Mouse (Mus musculus) heart, adult 2 months (tissue): ENCODE measurements at regions not wholly inside any gene's neighbourhood (a gene's known extent, or its start where the extent isn't known, plus 50 kb on each side); places are given as distances from the start of the nearest gene placed in this dataset.

Experiments used
- DNase-seq, 2 experiments: peaks; one replicate each; pipeline ENCODE4 v3.0.0; 2021
- H3K27ac ChIP-seq: fragments of 200-600 bp; 2 replicates; pipeline ENCODE4 v1.8.1; 2022
- H3K27me3 ChIP-seq: fragments of 200-500 bp; 2 replicates; pipeline ENCODE4 v1.6.1; 2012; ENCODE audit warnings: mild to moderate bottlenecking, low read length, inconsistent platforms, mixed read lengths; ENCODE audit not compliant: control insufficient read depth, insufficient read depth
- H3K36me3 ChIP-seq: fragments of 200-500 bp; 2 replicates; pipeline ENCODE4 v1.6.1; 2012; ENCODE audit warnings: low read length, inconsistent platforms; ENCODE audit not compliant: control insufficient read depth, insufficient read depth
- H3K4me1 ChIP-seq: fragments of 200-500 bp; 2 replicates; pipeline ENCODE4 v1.6.1; 2011; ENCODE audit warnings: low read length; ENCODE audit not compliant: control insufficient read depth, insufficient read depth
- H3K4me3 ChIP-seq: fragments of 200-600 bp; 2 replicates; pipeline ENCODE4 v1.8.1; 2022
- H3K79me2 ChIP-seq: fragments of 200-500 bp; replicated peaks from 2 replicates; pipeline ENCODE4 v1.6.1; 2012; ENCODE audit warnings: mild to moderate bottlenecking, inconsistent platforms, low read length, moderate library complexity, mixed read lengths; ENCODE audit not compliant: control insufficient read depth, insufficient read depth
- H3K9ac ChIP-seq: fragments of 200-500 bp; 2 replicates; pipeline ENCODE4 v1.6.1; 2012; ENCODE audit warnings: low read depth, mild to moderate bottlenecking, control low read depth, inconsistent platforms, low read length, mixed read lengths
- CTCF ChIP-seq: fragments of 200-600 bp; IDR thresholded peaks from 2 replicates; pipeline ENCODE4 v1.8.1; 2022; ENCODE audit warnings: antibody characterized with exemption, mild to moderate bottlenecking, moderate library complexity
- EP300 ChIP-seq: fragments of 200-500 bp; IDR thresholded peaks from 2 replicates; pipeline ENCODE4 v1.6.1; 2011; ENCODE audit warnings: low read depth, low read length, control low read depth; ENCODE audit not compliant: insufficient read depth
- POLR2A ChIP-seq: fragments of 200-500 bp; IDR thresholded peaks from 2 replicates; pipeline ENCODE4 v1.6.1; 2011; ENCODE audit warnings: mild to moderate bottlenecking, low read depth, low read length, control low read depth; ENCODE audit not compliant: insufficient read depth
- WGBS: fragments of 180-500 bp; shearing (Covaris S2); methylation state at CpG from one replicate; pipeline ENCODE4 v1.1.7; 2018; 5-methylcytosine and 5-hydroxymethylcytosine counted together
- intact Hi-C: fragments of 180-260 bp; cut with DNase I; formaldehyde crosslinking; loops from one replicate; pipeline ENCODE4 v1.15.1; 2025

DNA sequence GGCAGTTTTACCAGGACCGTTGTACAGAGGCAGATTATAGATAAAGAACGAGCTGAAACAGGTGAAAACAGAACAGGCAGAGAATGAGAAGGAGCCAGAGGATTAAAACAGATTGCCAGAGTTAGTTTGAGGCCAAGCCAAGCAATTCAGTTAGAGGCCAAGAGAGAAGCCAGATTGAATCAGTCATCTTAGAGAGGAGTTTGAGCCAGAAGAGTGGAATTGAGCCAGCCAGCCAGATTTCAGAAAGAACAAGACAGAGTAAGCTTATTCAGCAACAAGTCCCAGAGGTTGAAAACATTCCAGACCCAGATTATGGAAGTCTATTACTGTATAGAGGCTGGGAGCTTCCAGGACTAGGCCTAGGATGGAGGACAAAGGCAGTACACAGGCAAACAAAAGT, 499.7 kb downstream of the Fgf9 start:
- no peak for DNase-seq
- TF ChIP-seq CTCF: no peak
- TF ChIP-seq POLR2A: no peak
- TF ChIP-seq EP300: no peak
- 71% methylated on average over 2 of the region's 2 CpGs for WGBS
- H3K27me3 ChIP-seq: no peaks in the 10 kb centered on the region
- H3K4me1 ChIP-seq: no peaks in the 10 kb centered on the region
- no peak overlapping the region for H3K4me3 ChIP-seq
- H3K36me3 ChIP-seq: no peaks in the 10 kb centered on the region
- H3K27ac ChIP-seq: no peak overlapping the region
- intact Hi-C loops: no loop called here
- no peaks in the 10 kb centered on the region for H3K79me2 ChIP-seq
- no peak overlapping the region for H3K9ac ChIP-seq

DNA sequence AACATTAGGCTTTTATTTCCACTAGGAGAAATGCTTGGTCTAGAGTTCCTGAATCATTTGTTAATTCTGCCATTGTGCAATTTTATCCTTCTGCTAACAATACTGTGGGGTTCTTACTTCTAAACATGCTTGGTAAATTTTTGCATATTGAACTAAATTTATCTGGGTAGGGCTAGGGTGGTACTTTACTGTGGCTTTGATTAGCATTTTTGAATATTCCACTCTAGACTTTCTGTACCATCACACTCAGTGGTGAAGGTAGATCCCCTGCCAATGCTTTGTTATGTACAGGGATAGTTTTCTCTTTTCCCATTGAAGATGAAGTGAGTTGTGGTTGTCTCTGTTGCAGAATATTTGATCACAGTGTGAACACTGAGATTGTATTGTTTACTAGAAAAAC, 497.1 kb downstream of the Fgf9 start:
- H3K27me3 ChIP-seq: no peaks in the 10 kb centered on the region
- no peak overlapping the region for H3K4me3 ChIP-seq
- H3K36me3 ChIP-seq: no peaks in the 10 kb centered on the region
- H3K79me2 ChIP-seq: no peaks in the 10 kb centered on the region
- no peak overlapping the region for H3K9ac ChIP-seq
- no peak overlapping the region for H3K27ac ChIP-seq
- intact Hi-C loops: no loop called here
- H3K4me1 ChIP-seq: no peaks in the 10 kb centered on the region
- no peak for DNase-seq
- TF ChIP-seq POLR2A (no peak), CTCF (no peak), EP300 (no peak)

DNA sequence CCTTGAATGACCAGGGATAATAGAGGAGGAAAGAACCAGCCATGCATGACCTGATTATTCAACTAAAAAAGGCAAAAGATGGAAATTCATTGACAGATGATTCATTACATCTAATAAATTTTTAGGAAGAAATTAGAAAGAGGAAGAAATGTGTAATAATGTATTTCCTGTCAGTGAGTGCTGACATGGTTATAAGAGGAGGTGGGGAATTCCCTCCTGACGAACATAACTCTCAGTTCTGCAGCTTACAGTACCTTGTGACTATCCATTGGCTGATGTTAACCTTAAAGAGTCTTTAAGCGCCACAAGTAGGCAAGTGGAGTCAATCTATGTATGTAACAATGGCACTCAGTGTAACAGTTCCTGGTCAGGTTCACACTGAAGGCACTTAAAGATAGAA, 492.7 kb downstream of the Fgf9 start:
- intact Hi-C loops: no loop called here

DNA sequence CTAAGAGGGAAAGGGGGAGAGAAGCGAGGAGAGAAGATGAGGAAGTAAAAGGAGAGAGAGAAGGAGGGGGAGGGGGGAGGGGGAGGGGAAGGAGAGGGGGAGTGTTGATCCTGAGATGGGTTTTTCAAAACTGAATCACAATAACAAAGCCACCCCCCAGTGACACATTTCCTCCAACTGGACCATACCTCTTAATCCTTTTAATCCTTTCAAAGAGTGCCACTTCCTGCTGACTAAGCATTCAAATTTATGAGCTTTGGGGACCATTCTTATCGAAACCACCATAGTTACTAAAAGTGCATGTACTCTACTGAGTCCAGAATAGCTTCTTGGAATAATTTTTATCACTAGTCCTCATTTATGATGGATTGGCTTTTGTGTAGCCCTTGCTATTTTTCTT, 480.4 kb downstream of the Fgf9 start:
- Histone ChIP-seq H3K4me3 (no peak overlapping the region), H3K36me3 (no peaks in the 10 kb centered on the region), H3K4me1 (no peaks in the 10 kb centered on the region), H3K27me3 (no peaks in the 10 kb centered on the region; the same call in 1 of the 2 replicates), H3K9ac (no peak overlapping the region), H3K27ac (no peak overlapping the region), H3K79me2 (no peaks in the 10 kb centered on the region)
- intact Hi-C loops: no loop called here
- 60% methylated on average over 2 of the region's 2 CpGs for WGBS
- TF ChIP-seq POLR2A (no peak), CTCF (no peak), EP300 (no peak)
- no peak for DNase-seq

More for the DNA sequence above, 492.7 kb downstream of the Fgf9 start:
- Histone ChIP-seq H3K9ac (no peak overlapping the region), H3K27me3 (no peaks in the 10 kb centered on the region), H3K4me3 (no peak overlapping the region), H3K4me1 (no peaks in the 10 kb centered on the region), H3K36me3 (no peaks in the 10 kb centered on the region), H3K79me2 (no peaks in the 10 kb centered on the region), H3K27ac (no peak overlapping the region)
- no peak for DNase-seq
- 55% methylated on average over 2 of the region's 2 CpGs for whole genome bisulfite sequencing
- TF ChIP-seq POLR2A (no peak), CTCF (no peak), EP300 (no peak)

DNA sequence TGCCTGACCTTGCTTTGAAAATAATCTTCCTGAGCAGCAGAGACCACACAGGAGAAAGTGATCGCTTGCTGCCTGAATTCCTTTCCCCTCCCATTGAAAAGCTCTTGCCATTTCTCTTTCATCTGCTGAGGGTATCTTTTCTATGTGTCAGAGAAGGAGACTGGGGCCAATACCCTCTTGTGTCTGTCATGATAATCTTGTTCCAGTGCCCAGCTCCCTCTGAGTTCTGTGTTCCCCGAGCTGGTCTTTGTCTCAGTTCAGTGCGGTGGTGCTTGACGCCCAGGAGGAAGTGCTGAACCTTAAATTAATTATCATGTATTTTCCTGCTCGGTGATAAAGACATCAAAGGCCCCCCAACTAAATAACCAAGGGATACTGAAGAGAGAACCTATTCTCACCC, 475.4 kb downstream of the Fgf9 start:
- H3K4me1 ChIP-seq: no peaks in the 10 kb centered on the region
- H3K27me3 ChIP-seq: no peaks in the 10 kb centered on the region; the same call in 1 of the 2 replicates
- H3K4me3 ChIP-seq: no peak overlapping the region
- intact Hi-C loops: no loop called here
- no peaks in the 10 kb centered on the region for H3K36me3 ChIP-seq
- 13% methylated on average over 5 of the region's 5 CpGs for WGBS
- no peak overlapping the region for H3K27ac ChIP-seq
- DNase-seq: no peak
- H3K9ac ChIP-seq: no peak overlapping the region
- H3K79me2 ChIP-seq: no peaks in the 10 kb centered on the region
- no peak for TF ChIP-seq CTCF
- no peak for TF ChIP-seq EP300
- TF ChIP-seq POLR2A: no peak

DNA sequence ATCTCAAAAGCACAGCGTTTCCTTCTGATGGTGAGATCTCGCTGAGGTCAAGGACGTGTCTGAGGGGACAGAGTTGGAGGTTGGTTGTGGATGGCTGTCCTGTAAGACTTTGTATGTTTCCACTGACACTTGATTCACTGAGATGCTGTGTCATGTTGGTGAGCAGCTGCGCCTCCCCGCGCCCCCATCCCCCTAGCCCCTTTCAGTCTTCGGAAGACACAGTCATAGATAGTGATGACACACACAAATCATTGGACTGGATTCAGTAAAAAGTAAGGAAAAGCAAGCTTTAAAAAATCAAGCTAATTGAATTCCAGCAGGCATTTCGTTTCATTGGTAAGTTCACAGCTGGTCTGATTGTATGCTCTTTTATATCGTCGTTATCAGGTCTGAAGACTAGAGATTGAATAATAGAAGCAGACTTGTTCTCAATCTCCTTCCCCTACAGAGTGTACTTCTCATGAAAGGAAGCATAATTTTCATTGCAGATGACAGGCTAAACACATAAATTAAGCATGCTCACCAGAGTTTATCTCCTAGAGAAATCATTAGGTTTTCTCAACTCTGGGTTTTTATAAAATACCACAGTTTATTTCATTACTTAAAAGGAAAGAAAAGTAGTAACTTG, 472.9 kb downstream of the Fgf9 start:
- no peaks in the 10 kb centered on the region for H3K79me2 ChIP-seq
- 71% methylated on average over 10 of the region's 10 CpGs for WGBS
- no peak overlapping the region for H3K27ac ChIP-seq
- H3K27me3 ChIP-seq: no peaks in the 10 kb centered on the region; the same call in 1 of the 2 replicates
- H3K4me3 ChIP-seq: no peak overlapping the region
- H3K9ac ChIP-seq: no peak overlapping the region
- intact Hi-C loops: no loop called here
- no peaks in the 10 kb centered on the region for H3K4me1 ChIP-seq
- no peak for DNase-seq
- TF ChIP-seq POLR2A: no peak
- TF ChIP-seq EP300: no peak
- TF ChIP-seq CTCF: no peak
- H3K36me3 ChIP-seq: no peaks in the 10 kb centered on the region
